Mouse (Mus musculus): ENCODE measurements around the gene Arid5a. TPM values are rescaled to one million over a fixed set of nuclear protein-coding genes. Genes with fewer than 3 reads are reported as not detected.

Gene Arid5a
- polyA plus RNA-seq, 1 experiment = 4.5 TPM

GRCm38 (mm10) chr1:36309498-36309901 lies 2.0 kb downstream of the Arid5a start:
- Histone ChIP-seq H3K4me3 (ENCODE audit: insufficient read depth, low read depth, low read length) (no peak overlapping the region), H3K27ac (ENCODE audit: insufficient read depth, low read depth, low read length) (no peak overlapping the region), H3K36me3 (ENCODE audit: control insufficient read depth, insufficient read depth, low read length) (no peaks in the 10 kb centered on the region), H3K27me3 (replicated peaks; ENCODE audit: control insufficient read depth, insufficient read depth, low read length) (no peaks in the 10 kb centered on the region), H3K4me1 (ENCODE audit: control insufficient read depth, insufficient read depth, low read length) (peaks cover 4% of the 10 kb centered on the region)
- DNase-seq = peak; percentile 25
- TF ChIP-seq POLR2A (IDR thresholded peaks at IDR 0.05; ENCODE audit: low read depth, low read length) (no peak), CTCF (conservative IDR thresholded peaks at IDR 0.05; ENCODE audit: insufficient read depth, insufficient read length, low read depth, low read length) (no peak)
- 41% methylated on average over 3 of the region's 3 CpGs for WGBS

- DNase-seq = no peak
- Histone ChIP-seq H3K4me3 (ENCODE audit: insufficient read depth, low read depth, low read length) (no peak overlapping the region), H3K27ac (ENCODE audit: insufficient read depth, low read depth, low read length) (no peak overlapping the region), H3K36me3 (ENCODE audit: control insufficient read depth, insufficient read depth, low read length) (no peaks in the 10 kb centered on the region), H3K27me3 (replicated peaks; ENCODE audit: control insufficient read depth, insufficient read depth, low read length) (no peaks in the 10 kb centered on the region), H3K4me1 (ENCODE audit: control insufficient read depth, insufficient read depth, low read length) (no peaks in the 10 kb centered on the region)
- TF ChIP-seq CTCF (conservative IDR thresholded peaks at IDR 0.05; ENCODE audit: insufficient read depth, insufficient read length, low read depth, low read length) (no peak), POLR2A (IDR thresholded peaks at IDR 0.05; ENCODE audit: low read depth, low read length) (no peak)
- 93% methylated on average over 11 of the region's 11 CpGs for WGBS
Measured at GRCm38 (mm10) chr1:36314959-36315775, 7.6 kb downstream of the Arid5a start.

GRCm38 (mm10) chr1:36315776-36316100 lies 8.2 kb downstream of the Arid5a start:
- no peaks in the 10 kb centered on the region for H3K36me3 ChIP-seq (ENCODE audit: control insufficient read depth, insufficient read depth, low read length)
- TF ChIP-seq POLR2A (IDR thresholded peaks at IDR 0.05; ENCODE audit: low read depth, low read length) = no peak
- no peak for TF ChIP-seq CTCF (conservative IDR thresholded peaks at IDR 0.05; ENCODE audit: insufficient read depth, insufficient read length, low read depth, low read length)
- no peaks in the 10 kb centered on the region for H3K4me1 ChIP-seq (ENCODE audit: control insufficient read depth, insufficient read depth, low read length)
- H3K27me3 ChIP-seq (replicated peaks; ENCODE audit: control insufficient read depth, insufficient read depth, low read length) = no peaks in the 10 kb centered on the region
- WGBS = 94% methylated on average over 2 of the region's 2 CpGs
- H3K27ac ChIP-seq (ENCODE audit: insufficient read depth, low read depth, low read length) = no peak overlapping the region
- no peak overlapping the region for H3K4me3 ChIP-seq (ENCODE audit: insufficient read depth, low read depth, low read length)
- no peak for DNase-seq

GRCm38 (mm10) chr1:36321164-36321563 lies 13.6 kb downstream of the Arid5a start:
- Histone ChIP-seq H3K27me3 (replicated peaks; ENCODE audit: control insufficient read depth, insufficient read depth, low read length) (no peaks in the 10 kb centered on the region), H3K27ac (ENCODE audit: insufficient read depth, low read depth, low read length) (no peak overlapping the region), H3K4me3 (ENCODE audit: insufficient read depth, low read depth, low read length) (no peak overlapping the region), H3K36me3 (ENCODE audit: control insufficient read depth, insufficient read depth, low read length) (no peaks in the 10 kb centered on the region), H3K4me1 (ENCODE audit: control insufficient read depth, insufficient read depth, low read length) (0 out of 2 replicates have a peak, but pooled peaks cover 4% of the 10 kb centered on the region)
- TF ChIP-seq CTCF (conservative IDR thresholded peaks at IDR 0.05; ENCODE audit: insufficient read depth, insufficient read length, low read depth, low read length) = no peak
- no peak for TF ChIP-seq POLR2A (IDR thresholded peaks at IDR 0.05; ENCODE audit: low read depth, low read length)
- no peak for DNase-seq
- 81% methylated on average over 2 of the region's 2 CpGs for WGBS

GRCm38 (mm10) chr1:36321829-36322573 lies 14.5 kb downstream of the Arid5a start:
- DNase-seq = peak; percentile 53
- 63% methylated on average over 11 of the region's 11 CpGs for WGBS
- no peaks in the 10 kb centered on the region for H3K27me3 ChIP-seq (replicated peaks; ENCODE audit: control insufficient read depth, insufficient read depth, low read length)
- H3K4me1 ChIP-seq (ENCODE audit: control insufficient read depth, insufficient read depth, low read length) = 0 out of 2 replicates have a peak, but pooled peaks cover 4% of the 10 kb centered on the region
- no peak overlapping the region for H3K4me3 ChIP-seq (ENCODE audit: insufficient read depth, low read depth, low read length)
- peak; percentile 52 for TF ChIP-seq CTCF (conservative IDR thresholded peaks at IDR 0.05; ENCODE audit: insufficient read depth, insufficient read length, low read depth, low read length)
- TF ChIP-seq POLR2A (IDR thresholded peaks at IDR 0.05; ENCODE audit: low read depth, low read length) = no peak
- H3K36me3 ChIP-seq (ENCODE audit: control insufficient read depth, insufficient read depth, low read length) = no peaks in the 10 kb centered on the region
- H3K27ac ChIP-seq (ENCODE audit: insufficient read depth, low read depth, low read length) = no peak overlapping the region

GRCm38 (mm10) chr1:36323076-36323475 lies 15.5 kb downstream of the Arid5a start:
- Histone ChIP-seq H3K4me3 (ENCODE audit: insufficient read depth, low read depth, low read length) (no peak overlapping the region), H3K4me1 (ENCODE audit: control insufficient read depth, insufficient read depth, low read length) (0 out of 2 replicates have a peak, but pooled peaks cover 4% of the 10 kb centered on the region), H3K36me3 (ENCODE audit: control insufficient read depth, insufficient read depth, low read length) (no peaks in the 10 kb centered on the region), H3K27me3 (replicated peaks; ENCODE audit: control insufficient read depth, insufficient read depth, low read length) (no peaks in the 10 kb centered on the region), H3K27ac (ENCODE audit: insufficient read depth, low read depth, low read length) (no peak overlapping the region)
- 46% methylated on average over 9 of the region's 9 CpGs for WGBS
- TF ChIP-seq POLR2A (IDR thresholded peaks at IDR 0.05; ENCODE audit: low read depth, low read length) = no peak
- no peak for TF ChIP-seq CTCF (conservative IDR thresholded peaks at IDR 0.05; ENCODE audit: insufficient read depth, insufficient read length, low read depth, low read length)
- no peak for DNase-seq

All from kidney, adult 2 months (tissue).